Mouse (Mus musculus) thymus, postnatal 4 days (tissue): ENCODE measurements around the gene Celf2.

Experiments used
- DNase-seq: peaks from one replicate; pipeline ENCODE4 v3.0.0; 2021

Celf2 gene

GRCm38 (mm10) chr2:6573640-6574039 lies 935.7 kb downstream of the Celf2 start:
- no peak for DNase-seq

DNA sequence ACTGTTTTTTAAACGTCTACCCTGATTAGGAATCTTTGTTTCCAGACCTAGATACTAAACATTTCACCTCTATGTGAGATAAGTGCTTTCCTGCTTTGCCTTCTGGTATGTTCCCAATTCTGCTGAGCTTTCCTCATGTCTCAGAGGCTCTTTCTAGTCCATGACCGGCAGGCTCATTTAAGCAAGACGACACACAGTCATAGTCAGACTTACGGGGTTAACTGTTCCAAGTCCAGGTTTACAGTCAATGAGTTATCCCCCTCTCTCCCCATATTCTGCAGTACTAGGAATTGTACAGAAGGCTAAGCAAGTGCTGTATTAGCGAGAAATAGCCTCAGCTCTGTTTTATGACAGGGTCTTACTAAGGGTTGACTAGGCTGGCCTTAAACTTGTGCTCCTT lies 936.4 kb downstream of the Celf2 start:
- no peak for DNase-seq

DNA sequence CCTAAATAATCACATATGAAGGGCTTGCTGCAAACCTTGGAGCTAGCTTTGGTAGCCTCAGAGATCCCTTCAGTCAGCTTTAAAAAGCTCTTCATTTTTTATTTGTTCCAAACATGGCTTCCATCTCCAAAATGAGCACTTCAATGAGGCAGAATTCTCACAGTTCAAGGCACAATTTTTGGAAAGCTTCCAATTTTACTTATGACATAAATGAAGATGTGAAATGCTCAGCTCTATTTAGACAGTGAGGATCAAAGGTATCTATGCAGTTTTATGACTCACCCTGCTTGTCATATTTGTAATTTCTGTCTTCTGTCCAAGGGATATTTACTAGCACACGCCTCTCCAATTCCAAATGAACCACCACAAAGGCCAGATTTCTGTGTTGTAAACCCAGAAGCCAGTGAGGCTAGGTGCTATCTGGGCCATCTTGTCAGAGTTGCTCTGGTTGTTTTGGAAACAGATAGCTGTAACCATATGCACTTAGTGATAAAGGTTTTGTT lies 940.3 kb downstream of the Celf2 start:
- no peak for DNase-seq

DNA sequence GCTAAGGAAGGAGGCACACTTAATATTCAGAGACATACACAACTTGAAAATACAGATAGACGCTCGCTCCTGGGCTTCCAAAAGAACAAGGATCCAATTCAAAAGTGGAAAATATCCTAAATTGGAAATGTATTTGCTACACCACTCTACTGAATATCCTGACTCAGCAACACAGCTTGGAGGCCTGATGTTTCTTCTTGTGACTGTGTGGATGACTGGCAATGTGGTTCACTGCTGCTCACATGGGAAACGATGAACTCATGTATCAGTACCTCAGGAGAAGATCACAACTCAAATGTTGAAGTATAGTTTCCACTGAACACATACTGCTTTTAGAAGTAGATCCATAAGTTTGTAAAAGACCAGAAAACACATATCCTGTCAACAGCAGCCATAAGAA lies 944.2 kb downstream of the Celf2 start:
- DNase-seq, result no peak

DNA sequence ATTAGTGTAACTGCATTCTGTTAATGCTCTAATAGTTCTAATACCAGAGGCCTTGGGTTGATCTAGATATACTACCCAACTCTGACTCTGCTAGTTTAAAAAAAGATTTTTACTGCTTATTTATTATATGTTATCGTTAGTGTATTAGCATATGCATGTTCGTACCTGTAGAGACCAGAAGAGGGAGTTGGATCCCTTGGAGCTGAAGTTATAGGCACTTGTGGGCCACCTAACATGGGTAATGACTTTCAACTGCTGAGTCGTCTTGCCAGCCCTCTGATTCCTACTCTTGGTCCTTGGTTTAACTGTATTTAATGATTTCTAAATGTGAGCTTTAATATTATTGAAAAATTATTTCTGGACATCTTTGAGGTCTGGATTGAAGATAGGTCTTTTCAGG lies 948.0 kb downstream of the Celf2 start:
- no peak for DNase-seq

GRCm38 (mm10) chr2:6560802-6561201 lies 948.6 kb downstream of the Celf2 start:
- DNase-seq, result no peak

DNA sequence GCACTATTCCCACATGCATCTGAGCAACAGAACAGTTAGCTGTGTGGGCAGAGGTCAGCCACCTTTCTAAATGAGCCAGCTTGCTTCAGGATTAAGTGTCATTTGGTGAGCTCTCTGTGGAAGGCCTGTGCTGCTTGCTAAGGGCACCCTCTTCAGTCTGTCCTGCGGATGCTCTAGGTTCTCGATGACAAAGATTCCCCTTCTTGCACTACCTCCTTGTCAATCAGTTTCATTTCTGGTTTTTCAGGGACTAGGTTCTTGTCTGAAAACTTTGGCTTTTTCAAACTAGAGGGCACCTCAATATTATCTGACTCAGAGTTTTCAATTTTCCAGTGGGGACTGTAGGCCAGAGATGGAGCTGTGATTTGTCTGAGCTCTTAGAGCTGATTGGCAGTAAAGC lies 949.8 kb downstream of the Celf2 start:
- DNase-seq, result no peak

DNA sequence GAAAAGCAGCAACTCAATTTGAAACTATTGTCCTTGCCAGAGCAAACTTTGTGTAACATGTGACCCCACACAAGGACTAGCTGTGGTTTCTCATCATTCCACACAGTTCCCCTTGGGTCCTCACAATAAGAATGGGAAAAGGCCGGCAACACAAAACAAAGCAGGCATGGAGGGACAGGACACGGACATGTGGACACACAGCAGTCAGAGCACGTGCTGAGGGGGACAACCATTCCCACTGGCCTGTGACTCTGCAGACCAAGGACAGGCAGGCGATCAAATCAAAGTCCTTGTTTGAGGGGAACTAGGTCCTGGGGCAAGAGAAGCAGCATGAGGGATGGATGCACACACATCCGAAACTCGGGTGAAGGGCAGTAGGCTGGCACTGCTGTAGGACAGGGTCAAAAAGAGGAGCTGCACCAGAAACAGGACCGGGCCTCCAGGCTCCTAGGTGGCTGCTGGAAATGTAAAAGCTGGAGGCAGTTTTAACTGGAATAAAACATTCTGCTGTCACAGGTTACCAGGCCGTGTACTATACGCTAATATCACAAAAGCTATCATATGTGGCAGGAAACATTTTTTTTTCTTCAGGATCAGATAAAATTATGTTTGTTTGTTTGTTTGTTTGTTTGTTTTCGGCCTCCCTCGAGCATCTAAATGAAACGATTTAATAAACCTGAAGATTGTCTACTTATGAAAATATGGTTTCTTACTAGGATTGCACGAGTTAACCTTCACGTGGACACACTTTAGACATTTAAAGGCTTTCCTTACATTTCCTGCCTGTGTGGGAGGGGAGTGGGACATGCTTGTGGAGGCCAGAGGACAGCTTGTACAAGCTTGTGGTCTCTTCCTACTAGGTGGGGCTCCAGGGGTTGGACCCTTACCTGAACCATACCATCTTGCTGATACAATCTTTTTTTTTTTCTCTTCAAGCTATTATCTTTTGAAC lies 950.8 kb downstream of the Celf2 start:
- no peak for DNase-seq

DNA sequence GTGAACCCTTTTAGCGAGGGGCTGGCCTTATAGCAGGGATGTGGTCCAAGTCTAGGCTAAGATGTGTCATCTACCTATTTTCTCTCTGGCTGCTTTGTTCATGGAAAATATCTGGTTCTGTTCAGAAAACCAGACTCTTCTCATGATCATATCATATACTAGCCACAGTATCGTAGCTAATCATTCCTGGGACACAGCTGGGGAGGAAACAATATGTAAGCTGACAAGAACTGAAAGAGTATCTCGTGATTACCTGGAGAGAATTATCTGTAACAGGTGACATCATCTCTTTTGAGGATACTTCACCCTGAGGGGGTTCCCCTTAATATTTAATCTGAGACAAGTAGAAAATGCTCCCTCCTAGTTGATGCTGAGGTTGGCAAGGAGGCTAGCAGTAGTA lies 951.6 kb downstream of the Celf2 start:
- no peak for DNase-seq

DNA sequence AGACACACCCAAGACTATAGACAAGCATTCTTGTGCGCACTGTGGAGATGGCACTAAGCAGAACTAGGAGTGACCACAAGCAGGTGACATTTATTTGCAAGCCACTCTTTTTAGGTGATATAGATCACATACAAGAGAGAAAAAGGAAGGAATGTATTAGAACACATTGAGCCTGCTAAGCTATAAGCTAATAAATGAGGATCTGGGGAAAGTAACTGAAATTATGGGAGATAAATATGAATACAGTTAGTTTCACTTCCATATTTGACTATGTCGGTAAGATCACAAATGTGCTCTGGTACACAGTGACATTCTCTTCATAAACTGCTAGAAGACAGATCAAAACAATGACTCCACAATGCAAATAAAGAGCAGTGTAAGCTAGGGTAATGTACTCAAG lies 952.5 kb downstream of the Celf2 start:
- DNase-seq, result no peak

- DNase-seq, result no peak
Observed at GRCm38 (mm10) chr2:6553656-6554055, 955.7 kb downstream of the Celf2 start.

DNA sequence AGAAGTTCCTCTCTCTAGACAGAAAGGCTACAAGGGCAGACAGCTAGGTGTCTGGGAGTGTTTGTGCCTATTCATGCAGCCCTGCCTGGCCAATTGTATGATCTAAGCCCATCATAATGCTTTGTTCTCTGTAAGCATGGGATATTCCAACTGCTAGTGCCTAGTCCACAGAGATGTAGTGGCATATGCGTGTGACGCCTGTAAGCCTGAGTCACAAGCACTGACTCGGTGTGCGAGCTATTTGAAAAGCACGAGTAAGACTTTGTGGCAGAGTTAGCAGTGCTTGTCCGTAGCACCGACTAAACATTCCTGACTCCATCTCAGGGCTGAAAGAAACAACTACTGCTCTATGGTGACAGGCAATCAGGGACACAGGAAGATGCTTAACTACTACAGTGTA lies 960.1 kb downstream of the Celf2 start:
- no peak for DNase-seq

- no peak for DNase-seq
Observed at GRCm38 (mm10) chr2:6547139-6547664, 962.2 kb downstream of the Celf2 start.

GRCm38 (mm10) chr2:6546462-6547138 lies 962.8 kb downstream of the Celf2 start:
- no peak for DNase-seq

DNA sequence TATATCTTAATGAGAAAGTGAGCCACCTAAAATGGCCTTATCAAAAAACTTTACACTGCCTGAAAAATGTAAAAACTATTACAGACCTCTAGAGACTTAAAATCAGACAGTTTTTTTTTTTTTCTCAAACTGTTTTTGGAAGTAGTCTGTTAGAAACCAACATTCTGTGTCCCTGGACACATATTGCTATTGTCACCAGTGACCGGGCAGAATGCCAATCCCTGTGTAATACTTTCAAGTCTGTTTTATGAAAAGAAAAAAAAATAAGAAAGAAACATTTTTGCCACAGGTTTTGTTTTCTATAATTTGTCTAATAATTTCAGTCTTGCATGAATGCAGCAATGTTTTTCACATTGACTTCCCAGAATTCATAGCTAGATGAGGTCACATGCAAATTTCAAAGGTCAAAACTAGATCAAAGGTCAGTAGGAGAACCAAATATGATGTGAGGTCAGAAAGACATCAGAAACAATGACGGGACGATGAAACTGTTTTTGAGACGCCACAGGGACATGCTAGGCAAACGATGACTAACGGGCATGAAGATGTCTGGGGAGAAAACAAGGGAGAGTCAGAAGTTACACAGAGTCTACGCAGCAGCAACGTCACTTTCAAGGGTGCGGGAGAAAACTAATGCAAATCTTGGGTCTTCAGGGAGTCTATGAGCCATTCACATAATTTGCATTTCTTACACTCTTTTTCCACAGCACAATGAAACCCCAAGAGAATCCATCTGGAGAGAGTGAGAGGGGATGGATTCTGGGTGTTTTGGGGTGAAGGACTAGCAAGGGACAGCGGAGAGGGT lies 964.0 kb downstream of the Celf2 start:
- no peak for DNase-seq

- DNase-seq, result no peak
Observed at GRCm38 (mm10) chr2:6543650-6544049, 965.7 kb downstream of the Celf2 start.

DNA sequence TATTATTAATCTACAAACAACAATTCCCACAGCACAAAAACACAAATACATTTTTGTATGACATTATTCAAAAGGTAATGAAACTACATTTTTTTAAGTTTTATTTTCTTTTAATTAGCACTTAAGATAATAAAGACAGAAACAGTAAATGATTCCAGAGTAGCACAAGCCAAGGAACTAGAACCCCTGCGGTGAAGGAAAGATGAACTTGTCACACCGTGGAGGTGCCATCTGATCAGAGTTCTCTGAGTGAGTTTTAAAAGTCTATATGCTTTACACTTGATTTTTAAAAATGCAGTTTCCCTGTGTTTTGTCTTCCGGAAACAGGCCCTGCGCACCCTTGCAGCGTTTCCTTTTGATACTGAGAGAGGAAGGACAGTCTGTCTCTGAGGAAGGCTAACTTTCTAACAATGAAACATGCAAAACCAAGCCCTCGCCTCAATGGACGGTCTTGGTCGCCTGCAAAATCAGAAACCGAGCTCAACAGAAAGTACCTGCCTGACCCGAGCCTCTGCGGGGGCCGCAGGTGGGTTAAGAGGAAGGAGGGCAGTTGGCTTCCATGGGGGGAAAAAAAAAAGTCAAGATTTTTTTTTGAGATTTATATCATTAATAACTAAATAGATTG lies 966.7 kb downstream of the Celf2 start:
- DNase-seq, result no peak

DNA sequence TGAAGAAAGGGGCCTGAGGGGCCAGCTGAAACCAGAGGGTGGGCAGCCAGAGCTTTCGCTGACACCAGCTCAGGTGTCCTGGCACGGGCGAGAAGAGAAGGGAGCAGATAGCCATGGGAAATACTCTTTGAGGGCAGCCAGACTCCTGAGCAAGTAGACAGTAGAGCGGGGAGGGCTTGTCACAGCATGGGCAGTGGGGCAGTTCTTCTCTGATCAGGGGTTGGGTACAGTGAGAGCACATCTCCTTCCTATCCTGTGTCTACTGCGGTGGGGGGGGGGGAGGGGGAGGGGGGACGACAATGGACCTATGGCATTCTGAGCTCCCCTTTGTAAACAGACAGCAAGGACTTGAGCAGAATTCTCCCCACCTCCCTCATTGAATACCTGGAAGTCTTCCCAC lies 968.5 kb downstream of the Celf2 start:
- DNase-seq, result no peak

- no peak for DNase-seq
Observed at GRCm38 (mm10) chr2:6540092-6540491, 969.3 kb downstream of the Celf2 start.

DNA sequence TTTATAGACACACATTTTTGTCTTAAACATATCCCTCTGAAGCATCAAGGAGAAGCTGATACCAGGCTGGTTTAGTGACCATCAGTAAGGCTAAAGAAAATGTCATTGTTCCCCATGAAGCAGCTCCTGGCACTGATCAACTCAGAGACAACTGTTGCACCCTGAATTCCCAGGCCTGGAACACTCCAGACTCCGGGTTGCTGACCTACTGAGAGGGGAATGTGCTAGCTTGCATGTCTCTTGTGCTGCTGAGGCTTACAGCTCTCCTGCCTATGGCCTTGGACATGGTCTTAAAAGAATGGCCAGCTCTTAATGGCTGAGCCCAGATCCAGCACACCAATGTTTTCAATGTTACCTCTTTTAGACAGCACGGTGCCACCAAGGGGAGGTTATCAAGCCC lies 970.9 kb downstream of the Celf2 start:
- DNase-seq, result no peak

DNA sequence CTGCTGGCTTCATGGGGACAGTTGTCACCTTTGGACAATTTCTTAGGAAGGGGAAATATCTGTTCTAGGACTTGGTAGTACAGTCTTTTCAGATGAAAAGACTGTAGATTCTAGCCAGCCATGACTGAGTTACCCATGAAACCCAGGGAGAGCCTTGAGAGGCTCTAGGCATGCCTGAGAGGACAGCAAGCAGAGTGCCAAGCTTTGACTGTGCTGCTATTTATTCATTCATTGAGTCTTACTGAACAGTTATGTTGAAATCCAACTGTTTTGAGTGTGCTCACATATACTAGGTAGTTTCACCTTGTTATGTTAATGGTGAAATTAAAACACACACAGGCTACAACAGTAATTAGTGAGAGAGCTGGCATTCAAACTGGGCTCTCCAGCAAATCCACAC lies 971.3 kb downstream of the Celf2 start:
- DNase-seq, result no peak

- no peak for DNase-seq
Observed at GRCm38 (mm10) chr2:6537326-6537725, 972.0 kb downstream of the Celf2 start.

GRCm38 (mm10) chr2:6536372-6536771 lies 973.0 kb downstream of the Celf2 start:
- no peak for DNase-seq
